Mouse (Mus musculus) 3134 (cell line): ENCODE data around the gene Tenm2.
A peak's percentile ranks its signal among the peaks of the same experiment; 100 is the strongest.

ENCODE experiments used
- DNase-seq: peaks from one replicate; pipeline ENCODE4 v3.0.0-alpha.2; 2011; ENCODE audit warnings: low spot score; ENCODE audit not compliant: insufficient read length; ENCODE audit errors: extremely low read depth

Tenm2 gene

DNA sequence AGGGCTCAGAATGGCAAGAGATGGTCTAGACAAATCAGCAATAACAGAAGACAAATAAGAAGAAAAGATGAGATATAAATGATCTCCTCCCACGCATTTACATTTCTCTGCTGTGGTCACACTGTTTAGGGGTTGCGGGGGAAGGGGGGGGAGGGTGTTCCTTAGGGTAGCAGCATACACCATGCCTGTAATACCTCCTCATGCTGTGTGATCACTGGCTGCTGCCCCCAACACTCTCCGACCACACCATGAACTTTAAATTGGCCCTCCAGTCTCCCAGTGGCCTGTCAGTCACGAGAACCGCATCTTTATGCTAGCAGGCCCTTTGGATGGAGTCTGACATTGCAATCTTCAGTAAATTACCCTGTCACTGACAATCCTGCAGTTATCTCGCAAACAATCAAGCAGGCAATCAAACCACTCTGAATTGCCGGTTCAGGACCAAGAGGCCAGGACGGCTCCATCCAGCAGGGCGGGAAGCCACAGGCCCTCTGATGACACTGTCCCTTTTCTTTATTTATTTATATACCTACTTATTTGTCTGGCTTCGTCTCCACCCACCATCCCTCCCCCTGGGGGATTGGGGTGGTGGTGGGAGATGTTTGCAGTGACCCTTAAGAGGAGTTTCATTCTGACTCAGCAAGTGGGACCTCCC lies 1154.2 kb downstream of the Tenm2 start:
- DNase-seq = no peak

DNA sequence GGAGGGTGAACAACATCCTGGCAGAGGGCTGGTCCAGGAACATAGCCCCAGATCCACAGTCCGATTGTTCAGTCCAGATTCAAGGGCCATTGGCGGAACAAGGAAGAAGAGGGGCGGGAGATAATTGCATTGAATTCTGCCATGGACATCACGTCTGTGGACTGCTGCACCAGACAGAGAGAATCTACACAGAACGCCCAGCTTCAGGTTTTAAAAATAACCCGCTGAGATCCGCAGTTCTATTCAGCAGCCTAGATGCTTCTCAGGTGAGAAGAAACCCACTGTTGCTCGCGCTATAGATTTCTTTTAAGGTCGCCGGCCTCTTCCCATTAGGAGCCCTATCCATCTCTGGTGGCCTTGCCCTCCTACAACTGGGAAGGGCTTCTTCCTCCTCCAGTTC lies 1155.0 kb downstream of the Tenm2 start:
- DNase-seq = no peak

DNA sequence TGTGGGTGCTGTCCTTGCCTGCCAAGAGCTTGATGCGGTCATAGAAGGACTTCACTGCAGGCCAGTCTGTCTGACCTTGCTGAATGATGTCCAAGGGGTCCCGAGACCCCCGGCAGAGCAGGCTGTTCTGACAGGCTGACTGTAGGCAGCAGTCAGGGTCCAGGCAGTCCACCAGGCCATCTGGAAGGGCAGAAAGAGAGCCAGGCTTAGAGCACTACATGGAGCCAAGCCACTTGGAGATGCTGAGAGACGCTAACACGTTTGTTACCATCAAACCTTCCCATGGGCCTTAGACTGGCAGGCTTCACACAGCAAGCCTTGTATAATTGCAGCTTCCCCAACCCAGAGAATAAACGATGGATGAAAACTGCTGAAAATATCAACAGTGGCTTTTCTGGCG lies 1157.4 kb downstream of the Tenm2 start:
- no peak for DNase-seq

DNA sequence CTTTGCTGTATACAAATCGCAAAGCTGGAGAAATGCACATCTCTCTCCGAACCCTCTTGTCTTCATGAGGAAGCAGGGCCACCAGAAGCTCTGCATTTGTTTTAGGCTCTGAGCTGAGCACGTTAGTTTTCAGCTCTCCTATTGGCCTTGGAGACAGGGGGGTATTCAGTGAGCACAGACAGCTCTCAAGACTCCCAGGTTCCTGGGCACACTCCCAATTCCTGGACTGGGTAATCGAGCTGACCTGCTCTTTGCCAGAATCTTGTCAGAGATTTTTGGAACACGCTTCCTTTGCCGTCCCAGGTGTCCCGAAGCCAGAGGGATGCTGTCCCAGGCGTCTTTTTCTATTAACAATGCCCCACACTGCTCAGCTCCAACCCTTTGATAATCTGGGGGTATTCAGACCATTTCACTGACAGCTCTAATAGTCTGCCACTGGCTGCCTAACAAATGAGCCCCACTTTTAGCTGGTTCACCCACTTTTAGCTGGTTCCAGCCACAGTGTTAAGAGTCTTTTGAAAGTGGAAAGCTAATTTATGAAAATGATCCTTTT lies 1161.7 kb downstream of the Tenm2 start:
- no peak for DNase-seq

DNA sequence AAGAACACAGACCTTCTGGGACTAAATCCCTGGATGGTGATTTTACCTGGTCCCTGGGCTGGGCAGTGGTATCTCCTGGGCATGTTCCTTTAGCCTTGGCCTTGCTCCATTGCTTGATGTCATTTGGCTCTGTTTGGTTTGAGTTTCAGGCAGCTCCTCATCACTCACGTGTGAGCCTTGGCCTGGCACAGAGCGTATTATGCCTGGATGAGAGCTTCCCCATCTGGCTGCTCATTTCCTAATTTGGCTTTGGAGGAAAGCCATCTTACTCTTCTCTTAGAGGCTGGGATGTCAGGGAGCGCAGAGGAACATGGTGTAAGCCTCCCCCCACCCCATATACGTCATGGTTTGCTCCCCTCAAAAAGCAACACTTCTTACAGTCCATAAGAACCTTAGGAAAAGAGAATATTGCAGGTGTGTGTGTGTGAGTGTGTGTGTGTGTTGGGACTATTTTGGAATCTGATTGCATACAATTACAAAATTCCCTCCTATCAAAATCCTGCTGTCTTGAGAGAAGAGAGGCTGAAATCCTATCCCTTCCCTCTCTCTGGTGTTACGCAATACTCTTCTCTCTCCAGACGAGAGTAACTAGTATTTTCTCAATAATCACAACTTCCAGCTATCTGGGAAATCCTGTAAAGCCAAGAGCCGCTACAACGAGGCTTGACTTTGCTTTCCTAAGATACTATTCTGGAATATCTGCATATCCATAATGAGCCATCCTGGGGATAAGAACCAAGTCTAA lies 1162.5 kb downstream of the Tenm2 start:
- no peak for DNase-seq

DNA sequence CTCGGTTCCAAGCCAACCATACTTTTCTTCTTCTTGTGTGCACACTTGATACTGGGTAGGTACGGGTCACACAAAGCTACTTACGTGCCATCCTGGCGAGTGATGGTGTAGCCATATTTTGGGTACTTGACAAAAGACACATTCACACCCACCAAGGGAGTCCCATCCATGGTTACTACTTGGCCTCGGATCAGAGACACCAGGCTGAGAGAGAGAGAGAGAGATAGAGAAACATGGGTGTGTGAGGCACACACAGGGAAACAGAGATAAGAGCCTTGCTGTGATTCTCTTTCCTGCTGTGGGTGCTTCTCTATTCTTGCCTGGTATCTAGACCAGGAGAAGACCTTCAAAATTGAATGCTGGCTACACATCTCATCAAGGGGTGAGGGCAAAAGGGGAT lies 1163.1 kb downstream of the Tenm2 start:
- no peak for DNase-seq

DNA sequence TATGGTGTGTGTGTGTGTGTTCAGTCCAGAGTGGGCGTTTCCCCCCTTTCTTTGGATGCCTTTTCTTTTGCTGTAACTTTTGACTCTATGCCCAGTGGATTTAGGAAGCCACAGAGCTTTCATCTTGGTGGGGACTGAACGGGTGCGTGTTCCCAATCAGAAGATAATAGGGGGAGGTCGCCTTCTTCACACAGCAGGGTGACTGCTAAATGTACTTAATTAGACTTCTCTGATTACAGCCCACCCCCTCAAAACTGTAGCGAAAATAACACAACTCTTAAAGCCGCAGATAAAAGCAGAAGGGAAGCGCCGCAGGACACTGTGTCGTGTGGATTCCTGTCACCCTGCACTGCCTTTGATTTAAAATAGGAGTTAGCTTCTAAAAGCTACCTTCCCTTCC lies 1163.7 kb downstream of the Tenm2 start:
- no peak for DNase-seq

DNA sequence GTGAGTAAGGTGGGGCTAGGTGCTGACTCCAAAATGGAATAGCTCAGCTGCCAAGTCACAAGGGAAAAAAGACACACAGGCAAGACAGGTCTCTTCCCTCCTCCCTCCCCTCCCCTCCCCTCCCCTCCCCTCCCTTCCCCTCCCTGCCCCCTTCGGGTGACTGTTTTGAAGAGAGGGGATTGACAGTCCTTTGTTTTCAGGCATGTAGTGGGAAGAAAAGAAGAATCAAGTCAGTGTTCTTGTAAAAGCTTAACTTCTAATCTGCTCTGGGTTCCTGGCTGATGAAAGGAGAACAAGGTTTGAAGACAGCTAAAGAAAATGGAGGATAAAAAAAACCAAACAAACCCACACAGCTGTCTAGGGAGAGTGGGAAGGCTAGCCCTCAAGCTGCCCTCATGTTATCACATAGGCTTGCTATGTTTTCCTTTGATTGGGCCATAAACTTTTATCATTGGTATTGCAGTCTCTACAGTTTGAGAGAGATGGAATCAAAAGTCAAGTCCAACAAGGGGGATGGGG lies 1176.4 kb downstream of the Tenm2 start:
- DNase-seq = no peak

DNA sequence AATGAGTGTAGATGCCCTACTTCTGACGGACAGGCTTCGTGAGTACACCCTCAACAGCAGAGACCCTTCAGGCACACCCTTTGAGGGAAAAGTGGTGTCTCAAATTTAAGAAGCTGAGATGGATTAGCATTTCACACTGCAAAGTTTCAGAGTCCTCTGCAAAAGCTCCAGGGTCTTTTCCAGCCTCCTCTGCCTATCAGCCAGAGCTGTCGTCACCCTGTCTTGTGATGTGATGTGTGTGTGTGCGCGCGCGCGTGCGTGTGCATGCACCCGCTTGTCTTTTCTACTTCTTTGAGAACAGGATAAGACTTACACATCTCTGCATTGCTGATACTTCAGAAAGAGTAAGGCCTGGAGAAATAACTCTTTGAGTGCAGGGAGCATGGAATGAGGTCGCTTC lies 1179.2 kb downstream of the Tenm2 start:
- DNase-seq = no peak

DNA sequence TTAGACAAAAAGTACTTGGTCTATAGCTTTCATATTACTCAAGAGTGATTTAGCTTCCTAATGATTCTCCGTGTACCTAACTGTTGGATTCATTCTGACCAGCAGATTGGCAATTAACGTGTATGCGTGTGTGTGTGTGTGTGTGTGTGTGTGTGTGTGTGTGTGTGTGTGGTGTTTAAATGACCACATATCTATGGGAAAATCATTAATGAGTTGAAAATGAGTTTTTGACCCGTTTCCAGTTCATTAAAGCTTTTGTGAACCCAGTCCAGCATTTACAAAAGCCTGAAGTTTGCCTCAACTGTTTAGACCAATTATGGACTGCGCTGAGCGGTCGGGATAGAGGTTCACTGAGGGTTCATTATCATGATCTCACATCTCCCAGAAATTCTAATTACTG lies 1181.4 kb downstream of the Tenm2 start:
- no peak for DNase-seq

DNA sequence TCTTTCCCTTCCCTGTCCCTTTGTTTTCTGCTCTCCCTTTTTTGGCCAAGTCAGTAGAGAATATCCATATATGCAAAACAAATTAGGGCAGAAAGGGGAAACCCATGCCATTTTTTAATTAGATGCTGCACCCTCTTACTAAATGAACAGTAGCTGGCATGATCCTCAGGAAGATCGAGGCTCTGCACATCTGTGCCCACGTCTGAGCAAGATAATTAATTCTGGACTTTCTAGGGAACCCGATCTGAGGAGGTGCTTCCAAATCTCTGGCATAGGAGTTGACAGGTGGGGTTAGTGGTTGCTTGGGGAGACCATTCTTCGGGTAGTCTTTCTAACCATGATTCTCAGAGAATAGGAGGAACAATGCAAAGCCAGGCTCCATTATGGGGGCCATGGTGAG lies 1182.3 kb downstream of the Tenm2 start:
- no peak for DNase-seq

DNA sequence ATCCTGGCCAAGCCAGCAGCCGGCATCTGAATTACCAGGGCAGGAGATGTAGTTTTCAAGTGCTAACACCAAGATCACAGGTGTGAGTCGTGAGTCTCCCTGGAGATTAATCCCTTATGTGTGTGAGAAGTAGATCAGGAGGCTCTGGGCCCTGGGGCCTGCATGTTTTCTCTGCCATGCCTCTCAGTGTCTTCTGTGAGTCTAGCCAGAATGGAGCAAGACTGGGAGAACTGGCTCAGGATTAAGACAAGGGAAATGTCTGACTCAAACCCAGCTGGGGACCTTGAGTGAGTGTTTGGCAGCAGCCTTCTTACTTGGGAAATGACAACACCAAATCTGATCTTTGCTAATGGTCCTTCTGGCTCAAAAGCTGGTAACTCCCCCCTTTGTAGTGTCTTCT lies 1183.2 kb downstream of the Tenm2 start:
- DNase-seq = no peak

DNA sequence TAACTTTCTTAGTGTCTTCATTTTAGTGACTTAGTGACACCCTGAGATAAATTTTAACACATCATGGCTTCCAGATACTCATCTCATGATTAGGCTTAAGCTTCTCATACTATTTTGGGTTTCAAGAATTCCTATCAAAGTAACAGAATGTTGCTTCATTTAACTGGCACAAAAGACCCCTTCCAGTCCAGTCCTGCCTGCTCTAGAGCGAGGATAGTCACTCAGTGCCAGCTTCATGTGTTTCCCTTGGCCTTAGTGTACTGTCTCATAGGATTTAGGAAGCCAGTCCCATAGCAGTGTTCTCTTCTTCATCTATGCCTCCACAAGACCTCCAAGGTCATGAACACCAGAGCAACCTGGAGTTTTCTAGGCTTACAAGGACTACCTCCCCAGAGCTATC lies 1183.7 kb downstream of the Tenm2 start:
- DNase-seq = no peak

DNA sequence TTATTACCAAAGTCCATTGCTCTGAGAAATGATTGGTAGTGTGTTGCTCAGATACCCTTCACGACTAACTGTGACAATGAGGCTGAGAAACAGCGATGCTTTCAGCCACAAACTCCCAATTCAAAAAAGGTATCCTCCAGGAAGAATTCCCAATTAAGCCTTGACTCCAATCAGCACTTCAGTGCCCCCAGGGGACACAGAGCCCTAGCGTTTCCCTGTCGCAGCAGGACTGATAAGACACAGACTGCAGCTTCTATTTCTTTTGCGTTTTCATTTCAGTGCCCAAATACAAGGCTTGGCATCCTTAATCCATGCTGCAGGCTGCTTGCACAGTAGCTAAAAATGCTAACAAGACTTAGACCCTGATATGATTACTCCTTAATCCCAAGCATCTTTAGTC lies 1186.2 kb downstream of the Tenm2 start:
- no peak for DNase-seq

DNA sequence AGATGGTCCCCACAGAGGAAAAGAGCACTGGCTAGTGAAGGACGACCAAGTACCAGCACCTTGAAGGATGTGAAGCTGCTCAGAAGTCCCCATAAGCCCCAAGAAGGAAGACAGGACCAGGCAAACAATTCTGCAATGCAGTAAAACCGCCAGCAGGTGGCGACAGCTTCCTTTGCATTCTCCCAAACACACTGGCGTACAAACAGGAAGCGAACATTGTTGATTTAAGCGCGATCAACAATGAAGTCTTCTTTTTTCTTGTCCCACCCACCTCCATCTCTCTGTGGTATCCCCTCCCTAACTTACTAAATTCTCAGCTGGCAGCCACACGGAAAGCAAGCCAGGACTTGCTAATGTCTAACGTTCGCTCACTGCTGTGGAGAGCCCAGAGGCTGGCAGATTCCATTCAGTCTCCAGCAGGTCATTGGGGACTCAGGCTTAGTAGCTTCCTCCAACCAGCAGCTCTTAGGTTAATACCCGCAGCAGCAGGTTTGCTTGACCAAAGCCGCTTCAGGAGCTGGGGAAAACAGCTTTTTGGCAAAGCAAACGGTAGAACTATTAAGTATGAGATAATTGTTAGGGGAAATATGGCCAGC lies 1190.0 kb downstream of the Tenm2 start:
- no peak for DNase-seq

DNA sequence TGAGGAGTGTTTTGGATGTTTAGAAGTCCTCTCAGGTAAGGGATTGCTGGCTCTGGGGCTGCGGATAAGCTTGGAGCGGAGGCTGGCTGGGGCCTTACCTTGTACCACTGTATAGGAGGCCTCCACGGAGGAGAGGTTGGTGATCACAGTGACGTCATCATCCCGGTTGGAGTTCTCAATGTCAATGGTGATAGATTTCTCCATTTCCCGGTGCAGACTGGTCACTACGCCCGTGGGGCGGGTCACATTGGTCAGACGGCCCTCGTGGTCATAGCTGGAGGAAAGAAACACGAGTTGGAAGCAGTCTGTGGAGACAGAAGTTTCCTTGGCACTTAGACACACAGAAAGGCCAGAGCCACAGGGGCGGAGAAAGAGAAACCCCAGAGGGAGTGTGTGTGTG lies 1194.4 kb downstream of the Tenm2 start:
- DNase-seq = no peak

DNA sequence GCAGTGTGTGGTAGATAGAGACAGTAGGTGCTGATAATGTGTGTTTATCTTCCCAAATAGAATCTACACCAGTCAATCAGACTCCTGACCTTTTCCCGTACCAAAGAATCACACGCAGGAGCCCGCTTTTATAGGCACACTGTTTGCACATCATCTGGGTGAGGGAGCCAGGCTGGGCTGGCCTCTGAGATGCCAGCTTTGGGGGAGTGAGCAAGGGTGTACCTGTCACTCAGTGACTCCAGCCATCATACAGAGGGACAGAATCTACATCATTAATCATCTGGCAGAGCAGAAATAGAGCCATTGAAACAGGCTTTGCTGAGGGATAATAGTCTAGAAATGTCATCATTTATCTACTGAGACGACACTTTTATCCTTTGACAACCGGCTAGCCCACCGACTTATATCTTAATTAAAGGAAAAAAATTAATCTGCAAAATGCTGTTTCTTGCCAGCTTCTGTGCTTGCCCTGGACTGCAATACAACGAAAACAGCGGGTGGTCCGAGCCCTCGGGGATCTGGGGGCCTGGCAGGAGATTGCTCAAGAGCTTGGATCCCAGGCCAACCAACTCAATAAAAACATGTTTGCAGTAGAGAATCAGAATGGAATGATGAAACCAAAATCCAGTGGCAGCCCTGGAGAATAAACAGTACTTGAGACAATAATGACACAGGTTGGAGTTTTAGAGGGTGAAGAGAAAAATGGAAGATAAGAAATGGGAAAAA lies 1195.1 kb downstream of the Tenm2 start:
- no peak for DNase-seq

DNA sequence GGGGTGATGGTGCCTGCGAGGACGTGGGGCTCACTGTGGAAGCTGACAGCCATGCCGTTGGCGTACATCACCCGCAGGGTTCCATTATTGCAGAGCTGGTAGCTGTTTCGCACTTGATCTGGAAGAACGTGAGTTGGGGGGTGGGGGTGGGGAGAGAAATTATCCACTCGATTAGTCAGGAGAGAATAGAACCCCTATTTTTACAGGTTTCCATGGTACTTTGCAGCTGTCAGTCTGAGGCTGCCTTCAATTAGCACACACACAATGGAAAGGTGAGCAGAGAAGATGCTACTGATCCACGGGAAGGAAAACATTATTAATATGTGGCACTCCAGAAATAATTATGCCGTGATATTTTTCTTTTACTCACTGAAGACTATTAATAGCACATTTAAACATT lies 1195.9 kb downstream of the Tenm2 start:
- DNase-seq = no peak

DNA sequence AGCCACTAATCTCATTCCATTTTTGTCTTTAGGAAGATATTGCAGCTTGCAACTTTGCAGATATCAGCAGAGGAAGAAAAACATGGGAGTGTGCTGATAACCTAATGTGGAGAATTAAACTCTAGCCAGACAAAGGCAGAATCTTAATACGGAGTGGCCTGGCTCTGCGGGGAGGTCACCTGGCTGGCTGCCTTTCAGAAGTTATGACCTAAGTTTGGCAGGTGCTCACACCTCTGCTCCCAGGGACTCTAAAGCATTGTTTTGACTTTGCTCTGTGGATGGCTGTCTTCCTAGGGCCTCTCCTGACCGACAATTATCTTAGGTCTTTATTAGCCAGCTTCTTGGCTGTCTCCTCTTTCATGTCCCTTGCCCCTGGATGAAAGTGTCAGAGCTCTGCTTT lies 1197.4 kb downstream of the Tenm2 start:
- DNase-seq = no peak

DNA sequence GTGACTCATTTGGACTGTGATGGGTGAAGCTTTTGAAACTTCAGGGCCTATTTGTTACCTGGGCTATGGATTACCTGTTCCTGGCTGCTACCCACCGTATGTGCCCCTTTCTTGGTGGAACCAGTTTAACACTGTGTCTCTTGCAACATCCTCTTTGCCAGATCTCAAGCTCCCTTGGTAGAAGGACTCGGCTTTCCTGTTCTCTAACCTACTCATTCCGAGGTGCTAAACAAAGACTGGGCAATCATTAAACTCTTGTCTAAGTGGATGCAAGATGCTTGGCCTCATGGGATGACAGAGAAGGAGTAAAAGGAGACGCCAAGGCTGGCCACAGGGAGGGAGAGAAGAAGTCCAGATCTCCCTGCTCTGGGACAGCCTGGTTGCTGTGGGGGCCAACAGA lies 1198.5 kb downstream of the Tenm2 start:
- DNase-seq = no peak

DNA sequence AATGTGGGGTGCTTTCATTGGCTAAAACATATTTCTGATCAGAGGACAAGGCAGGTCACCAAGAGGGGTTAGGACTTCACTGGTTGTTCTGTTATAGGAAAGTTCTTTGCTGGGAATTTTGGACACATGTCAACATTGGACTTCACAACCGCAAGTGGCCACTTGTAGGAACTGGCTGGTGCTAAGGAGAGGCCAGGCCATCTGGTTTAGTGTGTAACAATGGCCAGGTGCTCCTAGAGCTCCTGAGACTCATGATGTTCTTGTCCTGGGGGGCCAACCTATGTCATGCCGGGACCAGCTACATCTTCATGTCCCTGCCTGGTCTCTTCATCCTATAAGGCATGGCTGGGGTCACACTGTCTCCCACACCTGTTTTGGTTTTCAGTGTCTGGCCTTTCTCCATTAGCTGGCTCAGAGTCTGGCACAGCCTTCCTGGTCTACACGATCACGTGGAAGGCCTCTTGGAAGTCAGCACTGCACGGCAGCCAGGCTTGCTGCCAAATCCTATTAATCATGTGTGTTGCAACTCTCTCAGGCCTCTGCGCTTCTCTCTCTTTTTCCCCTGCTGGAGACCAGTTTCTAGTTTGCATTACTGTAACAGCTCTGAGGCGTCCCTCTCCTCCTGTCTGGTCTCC lies 1199.6 kb downstream of the Tenm2 start:
- DNase-seq = peak; percentile 65
